Mouse (Mus musculus) hindbrain, embryonic 11.5 days (tissue): ENCODE measurements around the gene Kif21b. TPM values are rescaled to one million over a fixed set of nuclear protein-coding genes. Genes with fewer than 3 reads are reported as not detected.

ENCODE experiments used
- ATAC-seq: fragments of 200-750 bp; cut with Nextera tagmentation; 2 replicates; pipeline ENCODE4 v1.8.0; 2017; ENCODE audit warnings: mild to moderate bottlenecking, moderate TSS enrichment, moderate library complexity; ENCODE audit not compliant: low FRiP score
- DNase-seq: peaks from one replicate; pipeline ENCODE4 v3.0.0-alpha.2; 2015; ENCODE audit warnings: low spot score
- H3K27ac ChIP-seq: fragments of 300-500 bp; sonication (generic); 2 replicates; pipeline ENCODE4 v1.5.1; 2014; ENCODE audit warnings: mild to moderate bottlenecking, low read depth, low read length
- H3K27me3 ChIP-seq: fragments of 300-500 bp; sonication (generic); 2 replicates; pipeline ENCODE4 v1.6.1; 2014; ENCODE audit warnings: mild to moderate bottlenecking, low read length, moderate library complexity, mixed read lengths; ENCODE audit not compliant: control insufficient read depth, insufficient read depth
- H3K36me3 ChIP-seq: fragments of 300-500 bp; sonication (generic); 2 replicates; pipeline ENCODE4 v1.6.1; 2014; ENCODE audit warnings: mild to moderate bottlenecking, low read length, moderate library complexity, mixed read lengths; ENCODE audit not compliant: control insufficient read depth, insufficient read depth
- H3K4me1 ChIP-seq: fragments of 300-500 bp; sonication (generic); replicated peaks from 2 replicates; pipeline ENCODE4 v1.6.1; 2014; ENCODE audit warnings: low read length, mixed read lengths; ENCODE audit not compliant: control insufficient read depth, insufficient read depth
- H3K4me2 ChIP-seq: fragments of 300-500 bp; sonication (generic); replicated peaks from 2 replicates; pipeline ENCODE4 v1.6.1; 2014; ENCODE audit warnings: mild to moderate bottlenecking, low read depth, low read length
- H3K4me3 ChIP-seq: fragments of 300-500 bp; sonication (generic); 2 replicates; pipeline ENCODE4 v1.5.1; 2014; ENCODE audit warnings: low read depth, low read length
- H3K9ac ChIP-seq: fragments of 300-500 bp; sonication (generic); 2 replicates; pipeline ENCODE4 v1.6.1; 2014; ENCODE audit warnings: low read depth, low read length
- H3K9me3 ChIP-seq: fragments of 300-500 bp; sonication (generic); 2 replicates; pipeline ENCODE4 v1.6.1; 2016; ENCODE audit warnings: low read length; ENCODE audit not compliant: control insufficient read depth
- WGBS: fragments of 180-500 bp; shearing (Covaris S2); extraction: QIAGEN DNeasy Blood & Tissue Kit; methylation state at CpG from one replicate; pipeline ENCODE4 v1.1.7; 2014; 5-methylcytosine and 5-hydroxymethylcytosine counted together
- polyA plus RNA-seq: library from polyadenylated mRNA; unstranded; fragments of >200 nt; fragmentation: Nextera tagmentation; extraction: Ambion mirVana; gene quantifications from 2 replicates; pipeline ENCODE4 v1.2.1, GENCODE M21; 2014

The Kif21b gene
- polyA plus RNA-seq, 1 experiment from 2014 or later = 24.4 TPM

- ATAC-seq = no peak
- Histone ChIP-seq H3K9ac (no peak overlapping the region), H3K36me3 (no peaks in the 10 kb centered on the region), H3K4me3 (no peak overlapping the region), H3K9me3 (no peaks in the 10 kb centered on the region), H3K27ac (no peak overlapping the region), H3K27me3 (no peaks in the 10 kb centered on the region), H3K4me1 (no peaks in the 10 kb centered on the region), H3K4me2 (no peak overlapping the region)
- WGBS = 83% methylated on average over 7 of the region's 7 CpGs
- DNase-seq = no peak
Observed at GRCm38 (mm10) chr1:136103696-136104095, 27.5 kb upstream of the Kif21b start.

GRCm38 (mm10) chr1:136104741-136105140 is 26.4 kb upstream of the Kif21b start:
- H3K4me3 ChIP-seq = no peak overlapping the region
- WGBS = 53% methylated on average over 4 of the region's 4 CpGs
- ATAC-seq (no peak), DNase-seq (no peak)
- H3K27me3 ChIP-seq = no peaks in the 10 kb centered on the region
- H3K4me2 ChIP-seq = no peak overlapping the region
- no peaks in the 10 kb centered on the region for H3K36me3 ChIP-seq
- H3K27ac ChIP-seq = no peak overlapping the region
- H3K9ac ChIP-seq = no peak overlapping the region
- H3K4me1 ChIP-seq = no peaks in the 10 kb centered on the region
- H3K9me3 ChIP-seq = no peaks in the 10 kb centered on the region

- WGBS = 86% methylated on average over 2 of the region's 2 CpGs
Observed at GRCm38 (mm10) chr1:136109464-136109863, 21.7 kb upstream of the Kif21b start.

GRCm38 (mm10) chr1:136116183-136116582 is 15.0 kb upstream of the Kif21b start:
- Histone ChIP-seq H3K9ac (no peak overlapping the region), H3K4me3 (no peak overlapping the region), H3K4me2 (no peak overlapping the region), H3K27ac (no peak overlapping the region), H3K36me3 (no peaks in the 10 kb centered on the region), H3K9me3 (no peaks in the 10 kb centered on the region), H3K27me3 (no peaks in the 10 kb centered on the region), H3K4me1 (peaks cover 5% of the 10 kb centered on the region; the same call in 1 of the 2 replicates)
- WGBS = 34% methylated on average over 3 of the region's 3 CpGs
- DNase-seq = peak; percentile 76
- ATAC-seq = no peak

More at GRCm38 (mm10) chr1:136109464-136109863, 21.7 kb upstream of the Kif21b start:
- Histone ChIP-seq H3K4me3 (no peak overlapping the region), H3K27me3 (no peaks in the 10 kb centered on the region), H3K9me3 (no peaks in the 10 kb centered on the region), H3K27ac (no peak overlapping the region), H3K36me3 (no peaks in the 10 kb centered on the region), H3K4me2 (no peak overlapping the region), H3K9ac (no peak overlapping the region), H3K4me1 (no peaks in the 10 kb centered on the region)
- ATAC-seq = no peak
- DNase-seq = no peak

GRCm38 (mm10) chr1:136117069-136117468 is 14.1 kb upstream of the Kif21b start:
- 92% methylated on average over 9 of the region's 9 CpGs for WGBS
- no peak overlapping the region for H3K4me3 ChIP-seq
- no peaks in the 10 kb centered on the region for H3K9me3 ChIP-seq
- H3K27me3 ChIP-seq = no peaks in the 10 kb centered on the region
- no peak overlapping the region for H3K27ac ChIP-seq
- DNase-seq (no peak), ATAC-seq (no peak)
- H3K36me3 ChIP-seq = no peaks in the 10 kb centered on the region
- H3K9ac ChIP-seq = no peak overlapping the region
- H3K4me2 ChIP-seq = no peak overlapping the region
- H3K4me1 ChIP-seq = peaks cover 5% of the 10 kb centered on the region; the same call in 1 of the 2 replicates

- ATAC-seq = peak; percentile 23; the same call in 1 of the 2 replicates
- no peak overlapping the region for H3K4me3 ChIP-seq
Observed at GRCm38 (mm10) chr1:136118875-136119274, 12.3 kb upstream of the Kif21b start.

GRCm38 (mm10) chr1:136119571-136120262 is 11.5 kb upstream of the Kif21b start:
- no peaks in the 10 kb centered on the region for H3K9me3 ChIP-seq
- H3K4me2 ChIP-seq = no peak overlapping the region
- no peak overlapping the region for H3K27ac ChIP-seq
- WGBS = 83% methylated on average over 7 of the region's 7 CpGs
- H3K27me3 ChIP-seq = no peaks in the 10 kb centered on the region
- H3K9ac ChIP-seq = no peak overlapping the region
- H3K4me3 ChIP-seq = no peak overlapping the region
- ATAC-seq = no peak
- DNase-seq = no peak
- H3K4me1 ChIP-seq = peaks cover 5% of the 10 kb centered on the region; the same call in 1 of the 2 replicates
- no peaks in the 10 kb centered on the region for H3K36me3 ChIP-seq

More at GRCm38 (mm10) chr1:136118875-136119274, 12.3 kb upstream of the Kif21b start:
- Histone ChIP-seq H3K9ac (no peak overlapping the region), H3K27me3 (no peaks in the 10 kb centered on the region), H3K4me2 (no peak overlapping the region), H3K36me3 (no peaks in the 10 kb centered on the region), H3K9me3 (no peaks in the 10 kb centered on the region), H3K4me1 (peaks cover 5% of the 10 kb centered on the region; the same call in 1 of the 2 replicates), H3K27ac (no peak overlapping the region)
- DNase-seq = peak; percentile 52
- 35% methylated on average over 8 of the region's 8 CpGs for WGBS

GRCm38 (mm10) chr1:136120263-136120603 is 11.0 kb upstream of the Kif21b start:
- WGBS = 64% methylated on average over 1 of the region's 1 CpGs

GRCm38 (mm10) chr1:136120785-136121184 is 10.4 kb upstream of the Kif21b start:
- Histone ChIP-seq H3K27ac (no peak overlapping the region), H3K36me3 (no peaks in the 10 kb centered on the region), H3K9me3 (no peaks in the 10 kb centered on the region), H3K27me3 (no peaks in the 10 kb centered on the region), H3K9ac (no peak overlapping the region), H3K4me1 (peaks cover 5% of the 10 kb centered on the region; the same call in 1 of the 2 replicates), H3K4me3 (no peak overlapping the region), H3K4me2 (no peak overlapping the region)
- WGBS = 55% methylated on average over 6 of the region's 6 CpGs
- DNase-seq (no peak), ATAC-seq (no peak)

More at GRCm38 (mm10) chr1:136120263-136120603, 11.0 kb upstream of the Kif21b start:
- Histone ChIP-seq H3K9ac (no peak overlapping the region), H3K4me2 (no peak overlapping the region), H3K27ac (no peak overlapping the region), H3K36me3 (no peaks in the 10 kb centered on the region), H3K4me3 (no peak overlapping the region), H3K4me1 (peaks cover 5% of the 10 kb centered on the region; the same call in 1 of the 2 replicates), H3K9me3 (no peaks in the 10 kb centered on the region), H3K27me3 (no peaks in the 10 kb centered on the region)
- no peak for ATAC-seq
- no peak for DNase-seq
